Mouse (Mus musculus) central nervous system, embryonic 11.5 days (tissue): ENCODE measurements around the gene Pcca. TPM values are rescaled to one million over a fixed set of nuclear protein-coding genes. Genes with fewer than 3 reads are reported as not detected.

ENCODE experiments used
- polyA plus RNA-seq: library from polyadenylated mRNA; depleted of rRNA; stranded (reverse); fragments of >200 nt; gene quantifications from 2 replicates; pipeline ENCODE4 v1.2.3, GENCODE M21; 2012; rRNA removed

Pcca gene
- polyA plus RNA-seq: 28.3 and 42.4 TPM in 2 replicates

GRCm38 (mm10) chr14:122534017-122534924 is at the start of gene Pcca:
Gene Pcca, plus strand, starts transcription at chr14:122534324.

DNA sequence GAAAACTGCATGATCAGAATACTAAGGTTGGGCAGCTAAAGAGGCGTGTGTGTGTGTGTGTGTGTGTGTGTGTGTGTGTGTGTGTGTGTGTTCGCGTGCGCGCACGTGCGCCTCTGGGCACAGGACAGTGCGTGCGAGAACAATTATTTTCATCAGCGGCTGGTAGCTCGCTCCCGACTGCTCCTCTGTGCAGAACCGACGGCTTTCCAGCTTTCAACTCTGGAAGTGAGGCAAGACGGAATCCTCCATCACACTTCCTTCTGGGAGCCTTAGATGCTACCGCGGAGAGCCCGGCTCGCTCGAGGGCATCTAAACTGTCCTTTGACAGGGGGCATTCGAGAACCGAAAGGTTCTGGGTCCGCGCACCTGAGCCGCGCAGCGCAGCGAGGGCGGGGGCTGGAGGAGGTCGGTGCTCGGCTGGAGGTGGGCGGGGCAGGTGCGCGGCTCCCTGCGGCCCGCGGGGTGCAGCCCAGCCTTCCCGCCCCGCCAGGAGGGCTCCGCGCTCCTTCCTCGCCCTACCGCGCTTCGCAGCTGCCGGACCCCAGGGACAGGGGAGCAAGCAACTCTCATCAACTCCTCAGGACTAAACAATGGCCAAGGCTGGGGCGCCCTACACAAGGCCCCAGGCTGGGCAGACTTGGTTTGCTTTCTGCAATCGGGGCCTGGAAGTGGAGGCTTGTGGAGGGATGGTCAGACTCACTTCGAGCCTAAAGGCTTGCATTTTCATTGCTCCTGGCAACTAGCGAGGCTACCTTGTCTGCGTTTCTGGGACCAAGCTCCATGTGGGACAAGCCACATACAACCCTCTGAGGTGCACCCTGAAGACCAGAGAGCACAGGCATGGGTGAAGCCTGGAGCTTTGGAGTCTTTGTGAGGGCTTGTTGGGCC is 43.4 kb upstream of the Pcca start, which contains the start of gene Gm10837:
TSS of gene Gm10837 (plus strand) at position 146 of the 888 bp plus-strand sequence.

GRCm38 (mm10) chr14:122913657-122914056 is 379.5 kb downstream of the Pcca start, which contains the start of gene Ggact:
Gene Ggact, minus strand, starts transcription at chr14:122913757.

Other genes starting within 250 kb of the Pcca start
- gene Gm5089, start 83.2 kb upstream of the Pcca start, polyA plus RNA-seq: 0.26 and 0.36 TPM in 2 replicates
- 13.3 and 24.7 TPM in 2 replicates for gene Zic5, start 68.6 kb upstream of the Pcca start, polyA plus RNA-seq
- 39.5 and 44.6 TPM in 2 replicates for gene Zic2, start 58.9 kb upstream of the Pcca start, polyA plus RNA-seq
- 0.06 and 0.13 TPM in 2 replicates for gene Gm10837, start 43.7 kb upstream of the Pcca start, polyA plus RNA-seq